Mouse (Mus musculus) CH12.LX (cell line): Measurements from ENCODE around the gene Pam. TPM values are rescaled to one million over a fixed set of nuclear protein-coding genes. Genes with fewer than 3 reads are reported as not detected.

ENCODE experiments used
- DNase-seq: peaks from one replicate; pipeline ENCODE4 v3.0.0-alpha.2; 2013; ENCODE audit errors: extremely low read depth
- H3K27ac ChIP-seq: 2 replicates; pipeline ENCODE4 v1.5.1; 2012; ENCODE audit warnings: low read depth, mild to moderate bottlenecking, control low read depth, moderate library complexity; ENCODE audit not compliant: insufficient read depth
- H3K27me3 ChIP-seq: replicated peaks from 2 replicates; pipeline ENCODE3; 2012; ENCODE audit warnings: inconsistent platforms
- H3K36me3 ChIP-seq, 2 experiments: replicated peaks in 1 of 2; 2 replicates each; pipeline versions ENCODE3 to v1.6.1; 2012; ENCODE audit warnings: inconsistent platforms in 1 of 2, low read length in 1 of 2, mild to moderate bottlenecking in 1 of 2, mixed read lengths in 1 of 2, moderate library complexity in 1 of 2; ENCODE audit not compliant: control insufficient read depth in 1 of 2, insufficient read depth in 1 of 2
- H3K4me1 ChIP-seq, 2 experiments: 2 replicates each; pipeline ENCODE4 v1.6.1; 2012; ENCODE audit warnings: inconsistent platforms in 1 of 2, moderate library complexity in 1 of 2; ENCODE audit not compliant: insufficient read depth in 2 of 2, control insufficient read depth in 1 of 2
- H3K4me2 ChIP-seq: 2 replicates; pipeline ENCODE4 v1.6.1; 2012; ENCODE audit warnings: low read depth, mild to moderate bottlenecking, control low read depth; ENCODE audit not compliant: poor library complexity, insufficient read depth, severe bottlenecking
- H3K4me3 ChIP-seq, 3 experiments: fragments of 150-350 bp in 1 of 3; sonication (generic) in 1 of 3; replicated peaks in 1 of 3; 2 replicates each; pipeline versions ENCODE3 to v1.5.1; 2011 to 2012; ENCODE audit warnings: low read depth in 2 of 3, low read length in 2 of 3, mild to moderate bottlenecking in 2 of 3, moderate library complexity in 2 of 3, control low read depth in 1 of 3, improper control_type of control experiment in 1 of 3, inconsistent platforms in 1 of 3, mixed read lengths in 1 of 3; ENCODE audit not compliant: poor library complexity in 1 of 3
- H3K79me2 ChIP-seq: replicated peaks from 2 replicates; pipeline ENCODE4 v1.6.1; 2012; ENCODE audit warnings: mild to moderate bottlenecking, moderate library complexity; ENCODE audit not compliant: control insufficient read depth, poor library complexity, insufficient read depth, severe bottlenecking; ENCODE audit errors: extremely low read depth
- H3K9ac ChIP-seq: 2 replicates; pipeline ENCODE4 v1.6.1; 2012; ENCODE audit warnings: low read depth, mild to moderate bottlenecking, control low read depth, moderate library complexity; ENCODE audit not compliant: insufficient read depth
- H3K9me3 ChIP-seq: replicated peaks from 2 replicates; pipeline ENCODE3; 2012; ENCODE audit warnings: low read length, inconsistent platforms, mixed read lengths
- BHLHE40 ChIP-seq: IDR thresholded peaks from 2 replicates; pipeline ENCODE4 v1.6.1; 2011; ENCODE audit warnings: mild to moderate bottlenecking, low read depth, low read length, improper control_type of control experiment
- CHD1 ChIP-seq: IDR thresholded peaks from 2 replicates; pipeline ENCODE4 v1.6.1; 2012; ENCODE audit warnings: low read depth, low read length, improper control_type of control experiment, inconsistent platforms
- CHD2 ChIP-seq: IDR thresholded peaks from 2 replicates; pipeline ENCODE4 v1.6.1; 2011; ENCODE audit warnings: low read length, improper control_type of control experiment
- E2F4 ChIP-seq: IDR thresholded peaks from 2 replicates; pipeline ENCODE4 v1.6.1; 2011; ENCODE audit warnings: low read depth, low read length, improper control_type of control experiment; ENCODE audit not compliant: insufficient replicate concordance
- ELF1 ChIP-seq: IDR thresholded peaks from 2 replicates; pipeline ENCODE4 v1.6.1; 2014; ENCODE audit warnings: low read depth, mild to moderate bottlenecking, inconsistent platforms, low read length, improper control_type of control experiment
- ETS1 ChIP-seq: conservative IDR thresholded peaks from 2 replicates; pipeline ENCODE4 v1.6.1; 2012; ENCODE audit warnings: low read depth, mild to moderate bottlenecking, inconsistent platforms, low read length, improper control_type of control experiment, moderate library complexity
- GABPA ChIP-seq: IDR thresholded peaks from 2 replicates; pipeline ENCODE4 v1.6.1; 2012; ENCODE audit warnings: low read depth, low read length, improper control_type of control experiment, inconsistent platforms; ENCODE audit not compliant: insufficient replicate concordance
- JUN ChIP-seq: IDR thresholded peaks from 2 replicates; pipeline ENCODE4 v1.6.1; 2011; ENCODE audit warnings: low read depth, mild to moderate bottlenecking, low read length, improper control_type of control experiment, moderate library complexity; ENCODE audit not compliant: insufficient read depth
- MAX ChIP-seq: IDR thresholded peaks from 2 replicates; pipeline ENCODE4 v1.6.1; 2011; ENCODE audit warnings: low read length, improper control_type of control experiment
- MEF2A ChIP-seq: IDR thresholded peaks from 2 replicates; pipeline ENCODE4 v1.6.1; 2014; ENCODE audit warnings: low read depth, mild to moderate bottlenecking, inconsistent platforms, low read length, improper control_type of control experiment, borderline replicate concordance
- MYC ChIP-seq: IDR thresholded peaks from 2 replicates; pipeline ENCODE4 v1.6.1; 2011; ENCODE audit warnings: low read depth, mild to moderate bottlenecking, improper control_type of control experiment, low read length
- NELFE ChIP-seq: IDR thresholded peaks from 2 replicates; pipeline ENCODE4 v1.6.1; 2011; ENCODE audit warnings: low read depth, low read length, improper control_type of control experiment
- NRF1 ChIP-seq: IDR thresholded peaks from 2 replicates; pipeline ENCODE4 v1.6.1; 2014; ENCODE audit warnings: low read depth, mild to moderate bottlenecking, inconsistent platforms, low read length, improper control_type of control experiment, moderate library complexity
- POLR2A ChIP-seq: IDR thresholded peaks from 2 replicates; pipeline ENCODE4 v1.6.1; 2011; ENCODE audit warnings: low read depth, mild to moderate bottlenecking, improper control_type of control experiment, low read length
- RAD21 ChIP-seq: IDR thresholded peaks from 2 replicates; pipeline ENCODE4 v1.6.1; 2011; ENCODE audit warnings: low read depth, mild to moderate bottlenecking, low read length, improper control_type of control experiment, moderate library complexity
- SMC3 ChIP-seq: IDR thresholded peaks from 2 replicates; pipeline ENCODE4 v1.6.1; 2011; ENCODE audit warnings: low read depth, low read length, improper control_type of control experiment
- TBP ChIP-seq: conservative IDR thresholded peaks from 2 replicates; pipeline ENCODE4 v1.6.1; 2011; ENCODE audit warnings: low read depth, low read length, improper control_type of control experiment
- TCF12 ChIP-seq: IDR thresholded peaks from 2 replicates; pipeline ENCODE4 v1.6.1; 2014; ENCODE audit warnings: low read depth, mild to moderate bottlenecking, inconsistent platforms, low read length, improper control_type of control experiment
- UBTF ChIP-seq: IDR thresholded peaks from 2 replicates; pipeline ENCODE4 v1.6.1; 2012; ENCODE audit warnings: low read depth, mild to moderate bottlenecking, inconsistent platforms, low read length, improper control_type of control experiment, moderate library complexity
- USF1 ChIP-seq: IDR thresholded peaks from 2 replicates; pipeline ENCODE4 v1.6.1; 2014; ENCODE audit warnings: low read depth, mild to moderate bottlenecking, inconsistent platforms, low read length, improper control_type of control experiment
- USF2 ChIP-seq: conservative IDR thresholded peaks from 2 replicates; pipeline ENCODE4 v1.6.1; 2011; ENCODE audit warnings: low read depth, low read length, improper control_type of control experiment
- ZKSCAN1 ChIP-seq: IDR thresholded peaks from 2 replicates; pipeline ENCODE4 v1.6.1; 2012; ENCODE audit warnings: low read depth, inconsistent platforms, low read length, improper control_type of control experiment, borderline replicate concordance
- ZMIZ1 ChIP-seq: IDR thresholded peaks from 2 replicates; pipeline ENCODE4 v1.6.1; 2012; ENCODE audit warnings: low read depth, mild to moderate bottlenecking, inconsistent platforms, low read length, improper control_type of control experiment
- dilution Hi-C: fragments of 300-500 bp; cut with MboI; formaldehyde crosslinking; loops from 2 replicates; pipeline ENCODE4 v1.14.3; 2020; ENCODE audit warnings: low sequenced_read_pairs; ENCODE audit not compliant: extremely low pct_unique_long_range_greater_than_20kb, extremely low pct_ligation_motif_present
- in situ Hi-C: fragments of 300-500 bp; cut with MboI; formaldehyde crosslinking; loops from 3 replicates; pipeline ENCODE4 v1.14.3; 2019; ENCODE audit warnings: low sequenced_read_pairs, low pct_ligation_motif_present, low pct_unique_long_range_greater_than_20kb, mixed read lengths
- polyA plus RNA-seq: library from polyadenylated mRNA; unstranded; fragments of >175 nt; gene quantifications from 2 replicates; pipeline ENCODE4 v1.2.1, GENCODE M21; 2012; ENCODE audit warnings: low read depth; ENCODE audit not compliant: insufficient read length
- total RNA-seq, 2 experiments: library from RNA; depleted of rRNA; stranded (reverse); fragments of 300-350 nt in 1 of 2; fragments of >200 nt in 1 of 2; gene quantifications; 2 replicates each; pipeline ENCODE4 v1.2.3; 2012 to 2014

The Pam gene
- total and polyA plus RNA-seq, 3 experiments, result 0.24 TPM; not detected in 2

DNA sequence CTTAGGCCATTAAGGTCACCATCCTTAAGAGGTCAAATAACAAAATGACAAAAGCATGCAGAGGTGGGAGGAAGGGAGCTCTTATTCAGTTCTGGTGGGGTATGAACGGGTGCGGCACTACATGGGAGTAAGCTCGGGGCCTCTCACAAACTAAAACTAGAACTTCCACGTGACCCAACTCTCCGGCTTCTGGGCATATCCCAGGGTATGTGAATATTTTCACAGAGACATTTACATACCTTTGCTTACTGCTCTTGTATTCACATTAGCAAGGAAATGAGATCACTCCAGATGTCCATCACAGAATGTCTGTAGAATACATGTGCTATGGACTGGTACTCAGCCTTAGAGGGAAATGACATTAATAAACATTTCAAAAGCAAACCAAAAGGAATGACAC lies 323.7 kb downstream of the Pam start:
- no peak for TF ChIP-seq RAD21
- no peak for TF ChIP-seq POLR2A
- no peak for TF ChIP-seq ZKSCAN1
- no peak for TF ChIP-seq UBTF
- peak; percentile 38 for TF ChIP-seq BHLHE40
- no peak for TF ChIP-seq JUN
- TF ChIP-seq ELF1, result no peak
- TF ChIP-seq SMC3, result no peak
- TF ChIP-seq MAX, result no peak
- no peak for TF ChIP-seq TCF12
- peak; percentile 16; the same call in 1 of the 2 replicates for TF ChIP-seq USF2
- TF ChIP-seq TBP, result 0 out of 2 replicates have a peak, but pooled peaks have one; percentile 39
- TF ChIP-seq NELFE, result no peak
- TF ChIP-seq USF1, result no peak
- no peak for TF ChIP-seq E2F4
- no peak for TF ChIP-seq ZMIZ1
- no peak for TF ChIP-seq CHD1
- TF ChIP-seq ETS1, result 0 out of 2 replicates have a peak, but pooled peaks have one; percentile 23
- no peak for TF ChIP-seq CHD2
- no peak for TF ChIP-seq GABPA
- no peak for TF ChIP-seq NRF1
- no peak overlapping the region for H3K4me3 ChIP-seq
- no peaks in the 10 kb centered on the region for H3K27me3 ChIP-seq
- peaks cover 2 to 28% of the 10 kb centered on the region in 2 experiments; a peak in 2 of 4 replicates for H3K4me1 ChIP-seq
- H3K36me3 ChIP-seq, result peaks cover 0 to 13% of the 10 kb centered on the region in 2 experiments
- in situ Hi-C loops, result no loop called here
- peak overlapping the region; percentile 32; the same call in 1 of the 2 replicates for H3K9ac ChIP-seq
- H3K27ac ChIP-seq, result no peak overlapping the region
- peaks cover 22% of the 10 kb centered on the region for H3K79me2 ChIP-seq
- dilution Hi-C loops, result no loop called here
- peak; percentile 35 for DNase-seq
- H3K9me3 ChIP-seq, result no peaks in the 10 kb centered on the region
- peak overlapping the region; percentile 82; the same call in 1 of the 2 replicates for H3K4me2 ChIP-seq

DNA sequence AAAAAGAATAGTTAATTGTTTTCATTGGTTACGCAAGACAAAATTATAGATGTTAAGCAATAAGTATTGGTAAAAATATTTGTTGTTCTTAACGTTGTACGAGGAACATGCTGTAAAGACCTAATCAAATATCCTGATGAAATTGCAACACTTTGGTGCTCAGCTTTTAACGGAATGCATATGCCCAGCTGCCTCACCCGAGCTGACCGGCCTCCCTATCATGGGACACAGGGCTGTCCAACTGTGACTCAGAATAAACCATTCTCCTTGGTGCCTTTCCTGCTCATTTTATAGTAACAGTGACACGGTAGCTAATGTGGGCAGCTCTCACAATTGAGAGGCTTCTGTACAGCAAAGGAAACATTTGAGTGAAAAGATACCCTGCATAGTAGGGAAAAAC lies 324.3 kb downstream of the Pam start:
- Histone ChIP-seq H3K79me2 (peaks cover 22% of the 10 kb centered on the region), H3K9me3 (no peaks in the 10 kb centered on the region), H3K27me3 (no peaks in the 10 kb centered on the region), H3K36me3 (peaks cover 0 to 8% of the 10 kb centered on the region in 2 experiments), H3K4me3 (peak overlapping the region; percentile 25 to 90 (median 80)), H3K27ac (no peak overlapping the region), H3K4me1 (peaks cover 2 to 29% of the 10 kb centered on the region in 2 experiments; a peak in 2 of 4 replicates), H3K4me2 (peak overlapping the region; percentile 82), H3K9ac (peak overlapping the region; percentile 32; the same call in 1 of the 2 replicates)
- peak; percentile 13 for DNase-seq
- dilution Hi-C loops (no loop called here), in situ Hi-C loops (no loop called here)
- TF ChIP-seq MEF2A (0 out of 2 replicates have a peak, but pooled peaks have one; percentile 2), MYC (no peak)
